Mouse (Mus musculus) CH12.LX (cell line): ENCODE data around the gene Pcsk6. TPM values are rescaled to one million over a fixed set of nuclear protein-coding genes. Genes with fewer than 3 reads are reported as not detected.

Source experiments
- DNase-seq: peaks from one replicate; pipeline ENCODE4 v3.0.0-alpha.2; 2013; ENCODE audit errors: extremely low read depth
- H3K27ac ChIP-seq: 2 replicates; pipeline ENCODE4 v1.5.1; 2012; ENCODE audit warnings: low read depth, mild to moderate bottlenecking, control low read depth, moderate library complexity; ENCODE audit not compliant: insufficient read depth
- H3K27me3 ChIP-seq: replicated peaks from 2 replicates; pipeline ENCODE3; 2012; ENCODE audit warnings: inconsistent platforms
- H3K36me3 ChIP-seq, 2 experiments: replicated peaks in 1 of 2; 2 replicates each; pipeline versions ENCODE3 to v1.6.1; 2012; ENCODE audit warnings: inconsistent platforms in 1 of 2, low read length in 1 of 2, mild to moderate bottlenecking in 1 of 2, mixed read lengths in 1 of 2, moderate library complexity in 1 of 2; ENCODE audit not compliant: control insufficient read depth in 1 of 2, insufficient read depth in 1 of 2
- H3K4me1 ChIP-seq, 2 experiments: 2 replicates each; pipeline ENCODE4 v1.6.1; 2012; ENCODE audit warnings: inconsistent platforms in 1 of 2, moderate library complexity in 1 of 2; ENCODE audit not compliant: insufficient read depth in 2 of 2, control insufficient read depth in 1 of 2
- H3K4me2 ChIP-seq: 2 replicates; pipeline ENCODE4 v1.6.1; 2012; ENCODE audit warnings: low read depth, mild to moderate bottlenecking, control low read depth; ENCODE audit not compliant: poor library complexity, insufficient read depth, severe bottlenecking
- H3K4me3 ChIP-seq, 3 experiments: fragments of 150-350 bp in 1 of 3; sonication (generic) in 1 of 3; replicated peaks in 1 of 3; 2 replicates each; pipeline versions ENCODE3 to v1.5.1; 2011 to 2012; ENCODE audit warnings: low read depth in 2 of 3, low read length in 2 of 3, mild to moderate bottlenecking in 2 of 3, moderate library complexity in 2 of 3, control low read depth in 1 of 3, improper control_type of control experiment in 1 of 3, inconsistent platforms in 1 of 3, mixed read lengths in 1 of 3; ENCODE audit not compliant: poor library complexity in 1 of 3
- H3K79me2 ChIP-seq: replicated peaks from 2 replicates; pipeline ENCODE4 v1.6.1; 2012; ENCODE audit warnings: mild to moderate bottlenecking, moderate library complexity; ENCODE audit not compliant: control insufficient read depth, poor library complexity, insufficient read depth, severe bottlenecking; ENCODE audit errors: extremely low read depth
- H3K9ac ChIP-seq: 2 replicates; pipeline ENCODE4 v1.6.1; 2012; ENCODE audit warnings: low read depth, mild to moderate bottlenecking, control low read depth, moderate library complexity; ENCODE audit not compliant: insufficient read depth
- H3K9me3 ChIP-seq: replicated peaks from 2 replicates; pipeline ENCODE3; 2012; ENCODE audit warnings: low read length, inconsistent platforms, mixed read lengths
- CHD2 ChIP-seq: IDR thresholded peaks from 2 replicates; pipeline ENCODE4 v1.6.1; 2011; ENCODE audit warnings: low read length, improper control_type of control experiment
- CTCF ChIP-seq, 2 experiments: IDR thresholded peaks in 1 of 2; conservative IDR thresholded peaks in 1 of 2; 2 replicates each; pipeline ENCODE4 v1.5.1; 2011 to 2012; ENCODE audit warnings: low read depth in 2 of 2, low read length in 2 of 2, improper control_type of control experiment in 1 of 2, inconsistent platforms in 1 of 2, mild to moderate bottlenecking in 1 of 2, moderate library complexity in 1 of 2
- ETS1 ChIP-seq: conservative IDR thresholded peaks from 2 replicates; pipeline ENCODE4 v1.6.1; 2012; ENCODE audit warnings: low read depth, mild to moderate bottlenecking, inconsistent platforms, low read length, improper control_type of control experiment, moderate library complexity
- GABPA ChIP-seq: IDR thresholded peaks from 2 replicates; pipeline ENCODE4 v1.6.1; 2012; ENCODE audit warnings: low read depth, low read length, improper control_type of control experiment, inconsistent platforms; ENCODE audit not compliant: insufficient replicate concordance
- JUN ChIP-seq: IDR thresholded peaks from 2 replicates; pipeline ENCODE4 v1.6.1; 2011; ENCODE audit warnings: low read depth, mild to moderate bottlenecking, low read length, improper control_type of control experiment, moderate library complexity; ENCODE audit not compliant: insufficient read depth
- KAT2A ChIP-seq: IDR thresholded peaks from 2 replicates; pipeline ENCODE4 v1.6.1; 2012; ENCODE audit warnings: low read length, improper control_type of control experiment, inconsistent platforms; ENCODE audit not compliant: insufficient replicate concordance
- MAX ChIP-seq: IDR thresholded peaks from 2 replicates; pipeline ENCODE4 v1.6.1; 2011; ENCODE audit warnings: low read length, improper control_type of control experiment
- MAZ ChIP-seq: IDR thresholded peaks from 2 replicates; pipeline ENCODE4 v1.6.1; 2012; ENCODE audit warnings: low read depth, mild to moderate bottlenecking, inconsistent platforms, low read length, improper control_type of control experiment, moderate library complexity
- MYC ChIP-seq: IDR thresholded peaks from 2 replicates; pipeline ENCODE4 v1.6.1; 2011; ENCODE audit warnings: low read depth, mild to moderate bottlenecking, improper control_type of control experiment, low read length
- NELFE ChIP-seq: IDR thresholded peaks from 2 replicates; pipeline ENCODE4 v1.6.1; 2011; ENCODE audit warnings: low read depth, low read length, improper control_type of control experiment
- PAX5 ChIP-seq: IDR thresholded peaks from 2 replicates; pipeline ENCODE4 v1.6.1; 2012; ENCODE audit warnings: low read length, inconsistent platforms, mixed read lengths
- POLR2AphosphoS2 ChIP-seq: IDR thresholded peaks from 2 replicates; pipeline ENCODE4 v1.6.1; 2011; ENCODE audit warnings: low read depth, low read length, improper control_type of control experiment
- RAD21 ChIP-seq: IDR thresholded peaks from 2 replicates; pipeline ENCODE4 v1.6.1; 2011; ENCODE audit warnings: low read depth, mild to moderate bottlenecking, low read length, improper control_type of control experiment, moderate library complexity
- RCOR1 ChIP-seq: conservative IDR thresholded peaks from 2 replicates; pipeline ENCODE4 v1.6.1; 2012; ENCODE audit warnings: low read depth, mild to moderate bottlenecking, inconsistent platforms, low read length, improper control_type of control experiment
- SIN3A ChIP-seq: IDR thresholded peaks from 2 replicates; pipeline ENCODE4 v1.6.1; 2012; ENCODE audit warnings: low read length, improper control_type of control experiment, inconsistent platforms
- TBP ChIP-seq: conservative IDR thresholded peaks from 2 replicates; pipeline ENCODE4 v1.6.1; 2011; ENCODE audit warnings: low read depth, low read length, improper control_type of control experiment
- TCF12 ChIP-seq: IDR thresholded peaks from 2 replicates; pipeline ENCODE4 v1.6.1; 2014; ENCODE audit warnings: low read depth, mild to moderate bottlenecking, inconsistent platforms, low read length, improper control_type of control experiment
- UBTF ChIP-seq: IDR thresholded peaks from 2 replicates; pipeline ENCODE4 v1.6.1; 2012; ENCODE audit warnings: low read depth, mild to moderate bottlenecking, inconsistent platforms, low read length, improper control_type of control experiment, moderate library complexity
- ZC3H11A ChIP-seq: IDR thresholded peaks from 2 replicates; pipeline ENCODE4 v1.6.1; 2012; ENCODE audit warnings: low read depth, mild to moderate bottlenecking, inconsistent platforms, low read length, improper control_type of control experiment
- ZMIZ1 ChIP-seq: IDR thresholded peaks from 2 replicates; pipeline ENCODE4 v1.6.1; 2012; ENCODE audit warnings: low read depth, mild to moderate bottlenecking, inconsistent platforms, low read length, improper control_type of control experiment
- ZNF384 ChIP-seq: IDR thresholded peaks from 2 replicates; pipeline ENCODE4 v1.6.1; 2012; ENCODE audit warnings: low read depth, low read length, improper control_type of control experiment, inconsistent platforms
- dilution Hi-C: fragments of 300-500 bp; cut with MboI; formaldehyde crosslinking; loops from 2 replicates; pipeline ENCODE4 v1.14.3; 2020; ENCODE audit warnings: low sequenced_read_pairs; ENCODE audit not compliant: extremely low pct_unique_long_range_greater_than_20kb, extremely low pct_ligation_motif_present
- in situ Hi-C: fragments of 300-500 bp; cut with MboI; formaldehyde crosslinking; loops from 3 replicates; pipeline ENCODE4 v1.14.3; 2019; ENCODE audit warnings: low sequenced_read_pairs, low pct_ligation_motif_present, low pct_unique_long_range_greater_than_20kb, mixed read lengths
- polyA plus RNA-seq: library from polyadenylated mRNA; unstranded; fragments of >175 nt; gene quantifications from 2 replicates; pipeline ENCODE4 v1.2.1, GENCODE M21; 2012; ENCODE audit warnings: low read depth; ENCODE audit not compliant: insufficient read length
- total RNA-seq, 2 experiments: library from RNA; depleted of rRNA; stranded (reverse); fragments of 300-350 nt in 1 of 2; fragments of >200 nt in 1 of 2; gene quantifications; 2 replicates each; pipeline ENCODE4 v1.2.3; 2012 to 2014

The Pcsk6 gene
- total and polyA plus RNA-seq, 3 experiments: not detected

DNA sequence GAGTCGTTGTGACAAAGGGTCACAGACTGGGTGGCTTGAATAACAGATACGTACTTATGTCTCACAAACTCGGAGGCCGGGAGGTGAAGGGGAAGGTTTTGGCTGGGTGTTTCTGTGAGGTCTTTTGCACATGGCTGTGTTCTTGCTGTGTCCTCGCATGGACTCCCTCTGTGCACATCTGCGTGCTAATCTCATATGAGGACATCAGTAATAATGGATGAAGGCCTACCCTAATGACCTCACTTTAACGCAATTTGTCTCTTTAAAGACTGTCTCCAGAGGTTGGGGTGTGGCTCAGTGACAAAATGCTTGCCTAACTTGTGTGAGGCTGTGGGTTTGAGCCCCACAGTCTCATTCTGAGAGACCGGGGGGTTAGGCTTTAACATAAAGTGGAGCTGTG is 55.0 kb downstream of the Pcsk6 start:
- no peaks in the 10 kb centered on the region for H3K36me3 ChIP-seq
- in situ Hi-C loops (no loop called here), dilution Hi-C loops (no loop called here)
- peaks cover 73% of the 10 kb centered on the region for H3K27me3 ChIP-seq
- no peaks in the 10 kb centered on the region for H3K4me1 ChIP-seq
- TF ChIP-seq PAX5 (no peak), ETS1 (no peak), CHD2 (no peak), RCOR1 (no peak), JUN (no peak), ZNF384 (no peak), CTCF (conservative IDR thresholded peaks at IDR 0.05 in 1 of 2, IDR thresholded peaks at IDR 0.05 in 1 of 2; ENCODE audit: low read depth in 2 of 2, low read length in 2 of 2) (no peak), MAZ (no peak), TCF12 (no peak), RAD21 (no peak), ZMIZ1 (no peak), ZC3H11A (no peak), POLR2AphosphoS2 (no peak), SIN3A (no peak), TBP (no peak), MAX (no peak), UBTF (no peak), NELFE (no peak)
- H3K9ac ChIP-seq: no peak overlapping the region
- DNase-seq: no peak
- H3K4me2 ChIP-seq: no peak overlapping the region
- no peaks in the 10 kb centered on the region for H3K79me2 ChIP-seq
- H3K4me3 ChIP-seq: no peak overlapping the region
- H3K27ac ChIP-seq: no peak overlapping the region
- H3K9me3 ChIP-seq: no peaks in the 10 kb centered on the region

DNA sequence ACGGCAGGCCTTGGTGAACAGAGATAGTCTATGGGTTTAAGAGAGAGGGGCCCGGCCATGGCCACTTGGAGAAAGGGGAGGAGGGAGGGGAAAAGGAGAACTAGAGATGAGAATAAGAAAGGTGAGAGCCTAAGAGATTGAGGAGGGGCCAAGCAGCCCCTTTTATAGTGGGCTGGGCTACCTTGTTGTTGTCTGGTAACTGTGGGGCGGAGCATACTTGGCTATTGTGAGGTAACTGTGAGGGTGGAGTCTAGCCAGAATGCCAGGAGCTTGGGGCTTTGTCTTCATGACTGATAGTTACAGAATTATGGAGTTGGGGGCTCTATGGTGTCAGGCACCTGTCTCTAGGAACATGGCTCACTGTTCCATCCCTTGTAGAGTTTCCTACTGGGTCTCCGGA is 56.9 kb downstream of the Pcsk6 start:
- dilution Hi-C loops: no loop called here

More for the DNA sequence above, 56.9 kb downstream of the Pcsk6 start:
- Histone ChIP-seq H3K36me3 (no peaks in the 10 kb centered on the region), H3K4me2 (no peak overlapping the region), H3K79me2 (no peaks in the 10 kb centered on the region), H3K9ac (no peak overlapping the region), H3K9me3 (peaks cover 7% of the 10 kb centered on the region), H3K4me3 (no peak overlapping the region), H3K4me1 (no peaks in the 10 kb centered on the region)
- DNase-seq: no peak
- in situ Hi-C loops: no loop called here
- TF ChIP-seq PAX5: no peak
- no peak for TF ChIP-seq MYC
- TF ChIP-seq RAD21: no peak
- TF ChIP-seq SIN3A: no peak
- no peak for TF ChIP-seq KAT2A
- no peak for TF ChIP-seq MAZ
- no peak for TF ChIP-seq POLR2AphosphoS2
- TF ChIP-seq GABPA: no peak
- no peak for TF ChIP-seq TCF12
- no peak for TF ChIP-seq TBP
- no peak for TF ChIP-seq ZC3H11A
- TF ChIP-seq, all 38 proteins: peak for 0
- Histone ChIP-seq H3K27ac (no peak overlapping the region), H3K27me3 (peaks cover 74% of the 10 kb centered on the region)
